Mouse (Mus musculus) hindbrain, embryonic 16.5 days (tissue): ENCODE results near the gene Prim1. TPM values are rescaled to one million over a fixed set of nuclear protein-coding genes. Genes with fewer than 3 reads are reported as not detected.

Experiments used
- ATAC-seq: fragments of 200-750 bp; cut with Nextera tagmentation; 2 replicates; pipeline ENCODE4 v1.8.0; 2017; ENCODE audit warnings: moderate TSS enrichment, moderate library complexity
- H3K27ac ChIP-seq: fragments of 300-500 bp; sonication (generic); 2 replicates; pipeline ENCODE4 v1.5.1; 2014; ENCODE audit warnings: low read depth, mild to moderate bottlenecking, control low read depth, low read length, moderate library complexity
- H3K27me3 ChIP-seq: fragments of 300-500 bp; sonication (generic); replicated peaks from 2 replicates; pipeline ENCODE4 v1.6.1; 2014; ENCODE audit warnings: low read length; ENCODE audit not compliant: control insufficient read depth, insufficient read depth
- H3K36me3 ChIP-seq: fragments of 300-500 bp; sonication (generic); 2 replicates; pipeline ENCODE4 v1.6.1; 2014; ENCODE audit warnings: mild to moderate bottlenecking, low read length, moderate library complexity, mixed read lengths; ENCODE audit not compliant: control insufficient read depth, insufficient read depth
- H3K4me1 ChIP-seq: fragments of 300-500 bp; sonication (generic); 2 replicates; pipeline ENCODE4 v1.6.1; 2014; ENCODE audit warnings: low read depth, low read length; ENCODE audit not compliant: control insufficient read depth, insufficient read depth
- H3K4me2 ChIP-seq: fragments of 300-500 bp; sonication (generic); 2 replicates; pipeline ENCODE4 v1.6.1; 2014; ENCODE audit warnings: mild to moderate bottlenecking, low read length, control low read depth, moderate library complexity
- H3K4me3 ChIP-seq: fragments of 300-500 bp; sonication (generic); 2 replicates; pipeline ENCODE4 v1.5.1; 2014; ENCODE audit warnings: mild to moderate bottlenecking, low read length, control low read depth, moderate library complexity
- H3K9ac ChIP-seq: fragments of 300-500 bp; sonication (generic); 2 replicates; pipeline ENCODE4 v1.6.1; 2014; ENCODE audit warnings: low read depth, mild to moderate bottlenecking, control low read depth, low read length, moderate library complexity
- H3K9me3 ChIP-seq: fragments of 300-500 bp; sonication (generic); 2 replicates; pipeline ENCODE4 v1.6.1; 2014; ENCODE audit warnings: mild to moderate bottlenecking, low read length, moderate library complexity; ENCODE audit not compliant: control insufficient read depth
- whole genome bisulfite sequencing: fragments of 180-500 bp; shearing (Covaris S2); extraction: QIAGEN DNeasy Blood & Tissue Kit; methylation state at CpG from one replicate; pipeline ENCODE4 v1.1.7; 2014; 5-methylcytosine and 5-hydroxymethylcytosine counted together
- polyA plus RNA-seq: library from polyadenylated mRNA; unstranded; fragments of >200 nt; fragmentation: Nextera tagmentation; extraction: Ambion mirVana; gene quantifications from 2 replicates; pipeline ENCODE4 v1.2.1, GENCODE M21; 2015

Prim1 gene
- polyA plus RNA-seq, 1 experiment from 2014 or later: 37.2 TPM

GRCm38 (mm10) chr10:128023496-128023895 is 8.5 kb downstream of the Prim1 start:
- Histone ChIP-seq H3K36me3 (peaks cover 13% of the 10 kb centered on the region), H3K9ac (no peak overlapping the region), H3K4me2 (no peak overlapping the region), H3K27ac (no peak overlapping the region), H3K4me3 (no peak overlapping the region), H3K4me1 (no peaks in the 10 kb centered on the region), H3K9me3 (no peaks in the 10 kb centered on the region), H3K27me3 (no peaks in the 10 kb centered on the region)
- ATAC-seq: no peak
- 93% methylated on average over 10 of the region's 10 CpGs for WGBS

- Histone ChIP-seq H3K4me3 (no peak overlapping the region), H3K9ac (no peak overlapping the region), H3K4me1 (peaks cover 5% of the 10 kb centered on the region), H3K36me3 (peaks cover 10% of the 10 kb centered on the region; the same call in 1 of the 2 replicates), H3K9me3 (no peaks in the 10 kb centered on the region), H3K27me3 (no peaks in the 10 kb centered on the region), H3K27ac (no peak overlapping the region), H3K4me2 (no peak overlapping the region)
- ATAC-seq: no peak
- WGBS: 96% methylated on average over 7 of the region's 7 CpGs
Measured at GRCm38 (mm10) chr10:128029931-128030330, 15.0 kb downstream of the Prim1 start.

- ATAC-seq: no peak
- H3K36me3 ChIP-seq: peaks cover 7% of the 10 kb centered on the region; the same call in 1 of the 2 replicates
- H3K27ac ChIP-seq: no peak overlapping the region
- peaks cover 5% of the 10 kb centered on the region for H3K4me1 ChIP-seq
- no peaks in the 10 kb centered on the region for H3K27me3 ChIP-seq
- no peak overlapping the region for H3K4me3 ChIP-seq
- H3K9me3 ChIP-seq: no peaks in the 10 kb centered on the region
- H3K9ac ChIP-seq: no peak overlapping the region
- WGBS: 80% methylated on average over 2 of the region's 2 CpGs
- H3K4me2 ChIP-seq: no peak overlapping the region
Measured at GRCm38 (mm10) chr10:128030860-128031259, 15.9 kb downstream of the Prim1 start.

GRCm38 (mm10) chr10:128036746-128037425 is 21.9 kb downstream of the Prim1 start:
- peak overlapping the region; percentile 88 for H3K4me2 ChIP-seq
- ATAC-seq: no peak
- H3K9ac ChIP-seq: peak overlapping the region; percentile 90
- no peaks in the 10 kb centered on the region for H3K27me3 ChIP-seq
- WGBS: 7% methylated on average over 10 of the region's 10 CpGs
- peak overlapping the region; percentile 77 for H3K4me3 ChIP-seq
- H3K4me1 ChIP-seq: peaks cover 23% of the 10 kb centered on the region
- H3K27ac ChIP-seq: no peak overlapping the region; the same call in 1 of the 2 replicates
- no peaks in the 10 kb centered on the region for H3K9me3 ChIP-seq
- peaks cover 24% of the 10 kb centered on the region for H3K36me3 ChIP-seq

- H3K27ac ChIP-seq: no peak overlapping the region
- H3K36me3 ChIP-seq: peaks cover 24% of the 10 kb centered on the region
- H3K9ac ChIP-seq: no peak overlapping the region
- H3K4me2 ChIP-seq: peak overlapping the region; percentile 22; the same call in 1 of the 2 replicates
- no peak overlapping the region for H3K4me3 ChIP-seq
- H3K27me3 ChIP-seq: no peaks in the 10 kb centered on the region
- WGBS: 59% methylated on average over 3 of the region's 3 CpGs
- no peak for ATAC-seq
- H3K4me1 ChIP-seq: peaks cover 23% of the 10 kb centered on the region
- H3K9me3 ChIP-seq: no peaks in the 10 kb centered on the region
Measured at GRCm38 (mm10) chr10:128037921-128038320, 23.0 kb downstream of the Prim1 start.

- Histone ChIP-seq H3K36me3 (peaks cover 26% of the 10 kb centered on the region), H3K4me2 (no peak overlapping the region), H3K9me3 (no peaks in the 10 kb centered on the region), H3K27ac (no peak overlapping the region), H3K9ac (no peak overlapping the region), H3K4me3 (no peak overlapping the region), H3K27me3 (no peaks in the 10 kb centered on the region), H3K4me1 (peaks cover 23% of the 10 kb centered on the region)
- no peak for ATAC-seq
- WGBS: 74% methylated on average over 5 of the region's 5 CpGs
Measured at GRCm38 (mm10) chr10:128039167-128039566, 24.2 kb downstream of the Prim1 start.

- ATAC-seq: no peak
Measured at GRCm38 (mm10) chr10:128039858-128040257, 24.9 kb downstream of the Prim1 start.

GRCm38 (mm10) chr10:128040293-128040692 is 25.3 kb downstream of the Prim1 start:
- no peak for ATAC-seq
- Histone ChIP-seq H3K9me3 (no peaks in the 10 kb centered on the region), H3K27me3 (no peaks in the 10 kb centered on the region), H3K9ac (no peak overlapping the region), H3K4me1 (peaks cover 18% of the 10 kb centered on the region), H3K4me3 (no peak overlapping the region), H3K27ac (no peak overlapping the region), H3K36me3 (peaks cover 31% of the 10 kb centered on the region), H3K4me2 (no peak overlapping the region)
- WGBS: 98% methylated on average over 5 of the region's 5 CpGs

More at GRCm38 (mm10) chr10:128039858-128040257, 24.9 kb downstream of the Prim1 start:
- Histone ChIP-seq H3K27ac (no peak overlapping the region), H3K9ac (no peak overlapping the region), H3K36me3 (peaks cover 29% of the 10 kb centered on the region), H3K27me3 (no peaks in the 10 kb centered on the region), H3K4me3 (no peak overlapping the region), H3K4me1 (peaks cover 19% of the 10 kb centered on the region), H3K4me2 (no peak overlapping the region), H3K9me3 (no peaks in the 10 kb centered on the region)
- 70% methylated on average over 3 of the region's 3 CpGs for WGBS

- 79% methylated on average over 4 of the region's 4 CpGs for WGBS
- Histone ChIP-seq H3K27me3 (no peaks in the 10 kb centered on the region), H3K9me3 (no peaks in the 10 kb centered on the region), H3K9ac (no peak overlapping the region), H3K4me2 (no peak overlapping the region), H3K36me3 (peaks cover 43% of the 10 kb centered on the region), H3K27ac (no peak overlapping the region), H3K4me3 (no peak overlapping the region), H3K4me1 (peaks cover 18% of the 10 kb centered on the region)
- no peak for ATAC-seq
Measured at GRCm38 (mm10) chr10:128041636-128042035, 26.7 kb downstream of the Prim1 start.
